Mouse (Mus musculus): ENCODE measurements around the gene Serpind1. TPM values are rescaled to one million over a fixed set of nuclear protein-coding genes. Genes with fewer than 3 reads are reported as not detected.

Gene Serpind1
- polyA plus RNA-seq, 1 experiment from 2014 or later, result 0.43 TPM

- Histone ChIP-seq H3K27ac (no peak overlapping the region), H3K27me3 (no peaks in the 10 kb centered on the region), H3K36me3 (peaks cover 37% of the 10 kb centered on the region), H3K4me3 (no peak overlapping the region), H3K4me2 (replicated peaks) (no peak overlapping the region), H3K9ac (no peak overlapping the region), H3K4me1 (no peaks in the 10 kb centered on the region), H3K9me3 (replicated peaks) (no peaks in the 10 kb centered on the region)
- no peak for ATAC-seq (ENCODE audit: low FRiP score)
- 94% methylated on average over 4 of the region's 4 CpGs for WGBS
Observed at GRCm38 (mm10) chr16:17382306-17382705, 51.1 kb downstream of the Serpind1 start.

GRCm38 (mm10) chr16:17383594-17384326 is 52.6 kb downstream of the Serpind1 start:
- no peak overlapping the region for H3K27ac ChIP-seq
- H3K9me3 ChIP-seq (replicated peaks), result no peaks in the 10 kb centered on the region
- H3K36me3 ChIP-seq, result peaks cover 31% of the 10 kb centered on the region
- H3K4me1 ChIP-seq, result no peaks in the 10 kb centered on the region
- no peak overlapping the region for H3K9ac ChIP-seq
- no peaks in the 10 kb centered on the region for H3K27me3 ChIP-seq
- no peak overlapping the region for H3K4me2 ChIP-seq (replicated peaks)
- 90% methylated on average over 2 of the region's 2 CpGs for WGBS
- no peak for ATAC-seq (ENCODE audit: low FRiP score)
- no peak overlapping the region for H3K4me3 ChIP-seq

GRCm38 (mm10) chr16:17392784-17393183 is 61.6 kb downstream of the Serpind1 start:
- Histone ChIP-seq H3K27me3 (no peaks in the 10 kb centered on the region), H3K4me1 (no peaks in the 10 kb centered on the region), H3K27ac (no peak overlapping the region), H3K4me2 (replicated peaks) (no peak overlapping the region), H3K9me3 (replicated peaks) (no peaks in the 10 kb centered on the region), H3K4me3 (no peak overlapping the region), H3K36me3 (peaks cover 4% of the 10 kb centered on the region), H3K9ac (no peak overlapping the region)
- WGBS, result 80% methylated on average over 4 of the region's 4 CpGs
- no peak for ATAC-seq (ENCODE audit: low FRiP score)

Other genes starting within 250 kb of the Serpind1 start
- 154 and 157 TPM in 2 replicates for gene Ppil2, start 220.1 kb upstream of the Serpind1 start, polyA plus RNA-seq (2016; fragmentation: Nextera tagmentation; extraction: Ambion mirVana)
- 55.0 and 60.0 TPM in 2 replicates for gene 2610318N02Rik, start 206.2 kb upstream of the Serpind1 start, polyA plus RNA-seq (2016; fragmentation: Nextera tagmentation; extraction: Ambion mirVana)
- 57.6 and 67.0 TPM in 2 replicates for gene Sdf2l1, start 199.0 kb upstream of the Serpind1 start, polyA plus RNA-seq (2016; fragmentation: Nextera tagmentation; extraction: Ambion mirVana)
- 14.0 and 17.5 TPM in 2 replicates for gene Ydjc, start 186.8 kb upstream of the Serpind1 start, polyA plus RNA-seq (2016; fragmentation: Nextera tagmentation; extraction: Ambion mirVana)
- gene Ccdc116, start 184.1 kb upstream of the Serpind1 start, polyA plus RNA-seq (2016; fragmentation: Nextera tagmentation; extraction: Ambion mirVana), result 0.79 and 1.6 TPM in 2 replicates
- gene Ube2l3, start 128.7 kb upstream of the Serpind1 start, polyA plus RNA-seq (2016; fragmentation: Nextera tagmentation; extraction: Ambion mirVana), result 346 and 373 TPM in 2 replicates
- gene Rimbp3, start 122.8 kb upstream of the Serpind1 start, polyA plus RNA-seq (2016; fragmentation: Nextera tagmentation; extraction: Ambion mirVana), result 1.3 and 2.0 TPM in 2 replicates
- 12.3 and 13.8 TPM in 2 replicates for gene Hic2, start 97.8 kb upstream of the Serpind1 start, polyA plus RNA-seq (2016; fragmentation: Nextera tagmentation; extraction: Ambion mirVana)
- gene Tmem191c, start 55.3 kb upstream of the Serpind1 start, polyA plus RNA-seq (2016; fragmentation: Nextera tagmentation; extraction: Ambion mirVana), result 19.6 and 23.0 TPM in 2 replicates
- gene Snap29, start 74.6 kb downstream of the Serpind1 start, polyA plus RNA-seq (2016; fragmentation: Nextera tagmentation; extraction: Ambion mirVana), result 19.8 and 20.4 TPM in 2 replicates
- gene Pi4ka, start 74.9 kb downstream of the Serpind1 start, polyA plus RNA-seq (2016; fragmentation: Nextera tagmentation; extraction: Ambion mirVana), result 64.8 and 72.8 TPM in 2 replicates
- 87.1 and 98.9 TPM in 2 replicates for gene Crkl, start 120.6 kb downstream of the Serpind1 start, polyA plus RNA-seq (2016; fragmentation: Nextera tagmentation; extraction: Ambion mirVana)
- 3.0 and 4.5 TPM in 2 replicates for gene Aifm3, start 158.2 kb downstream of the Serpind1 start, polyA plus RNA-seq (2016; fragmentation: Nextera tagmentation; extraction: Ambion mirVana)
- 113 and 121 TPM in 2 replicates for gene Lztr1, start 177.3 kb downstream of the Serpind1 start, polyA plus RNA-seq (2016; fragmentation: Nextera tagmentation; extraction: Ambion mirVana)
- 57.7 and 66.5 TPM in 2 replicates for gene Thap7, start 199.8 kb downstream of the Serpind1 start, polyA plus RNA-seq (2016; fragmentation: Nextera tagmentation; extraction: Ambion mirVana)
- gene Lrrc74b, start 229.9 kb downstream of the Serpind1 start, polyA plus RNA-seq (2016; fragmentation: Nextera tagmentation; extraction: Ambion mirVana), result 1.1 and 1.3 TPM in 2 replicates
- gene P2rx6, start 230.5 kb downstream of the Serpind1 start, polyA plus RNA-seq (2016; fragmentation: Nextera tagmentation; extraction: Ambion mirVana), result 1.8 and 2.2 TPM in 2 replicates

Measured in hindbrain, embryonic 12.5 days (tissue).